Mouse (Mus musculus) lung, embryonic 14.5 days (tissue): ENCODE measurements around the gene Cd207. TPM values are rescaled to one million over a fixed set of nuclear protein-coding genes. Genes with fewer than 3 reads are reported as not detected.

Source experiments
- ATAC-seq: fragments of 200-750 bp; cut with Nextera tagmentation; 2 replicates; pipeline ENCODE4 v1.8.0; 2017; ENCODE audit warnings: mild to moderate bottlenecking, moderate TSS enrichment, moderate library complexity; ENCODE audit not compliant: insufficient read depth
- DNase-seq: peaks from one replicate; pipeline ENCODE4 v3.0.0-alpha.2; 2015
- H3K27ac ChIP-seq: fragments of 300-500 bp; sonication (generic); 2 replicates; pipeline ENCODE4 v1.5.1; 2014; ENCODE audit warnings: low read depth, mild to moderate bottlenecking, moderate library complexity
- H3K27me3 ChIP-seq: fragments of 300-500 bp; sonication (generic); 2 replicates; pipeline ENCODE4 v1.6.1; 2014; ENCODE audit warnings: low read length, control low read depth; ENCODE audit not compliant: insufficient read depth
- H3K36me3 ChIP-seq: fragments of 300-500 bp; sonication (generic); 2 replicates; pipeline ENCODE4 v1.6.1; 2014; ENCODE audit warnings: control low read depth; ENCODE audit not compliant: insufficient read depth
- H3K4me1 ChIP-seq: fragments of 300-500 bp; sonication (generic); 2 replicates; pipeline ENCODE4 v1.6.1; 2014; ENCODE audit warnings: antibody characterized with exemption, control low read depth; ENCODE audit not compliant: insufficient read depth
- H3K4me2 ChIP-seq: fragments of 300-500 bp; sonication (generic); 2 replicates; pipeline ENCODE4 v1.6.1; 2014; ENCODE audit warnings: mild to moderate bottlenecking
- H3K4me3 ChIP-seq: fragments of 300-500 bp; sonication (generic); 2 replicates; pipeline ENCODE4 v1.5.1; 2014; ENCODE audit warnings: low read depth, low read length
- H3K9ac ChIP-seq: fragments of 300-500 bp; sonication (generic); 2 replicates; pipeline ENCODE4 v1.6.1; 2014
- H3K9me3 ChIP-seq: fragments of 300-500 bp; sonication (generic); 2 replicates; pipeline ENCODE4 v1.6.1; 2016; ENCODE audit warnings: low read depth, low read length, control low read depth
- CTCF ChIP-seq: IDR thresholded peaks from 2 replicates; pipeline ENCODE4 v1.5.1; 2016; ENCODE audit warnings: antibody characterized with exemption, low read depth
- WGBS: fragments of 180-500 bp; shearing (Covaris S2); extraction: QIAGEN DNeasy Blood & Tissue Kit; methylation state at CpG from one replicate; pipeline ENCODE4 v1.1.7; 2014; 5-methylcytosine and 5-hydroxymethylcytosine counted together
- polyA plus RNA-seq: library from polyadenylated mRNA; unstranded; fragments of >200 nt; fragmentation: Nextera tagmentation; extraction: Ambion mirVana; gene quantifications from 2 replicates; pipeline ENCODE4 v1.2.1, GENCODE M21; 2014

Cd207 gene
- polyA plus RNA-seq, 1 experiment from 2014 or later = not detected

DNA sequence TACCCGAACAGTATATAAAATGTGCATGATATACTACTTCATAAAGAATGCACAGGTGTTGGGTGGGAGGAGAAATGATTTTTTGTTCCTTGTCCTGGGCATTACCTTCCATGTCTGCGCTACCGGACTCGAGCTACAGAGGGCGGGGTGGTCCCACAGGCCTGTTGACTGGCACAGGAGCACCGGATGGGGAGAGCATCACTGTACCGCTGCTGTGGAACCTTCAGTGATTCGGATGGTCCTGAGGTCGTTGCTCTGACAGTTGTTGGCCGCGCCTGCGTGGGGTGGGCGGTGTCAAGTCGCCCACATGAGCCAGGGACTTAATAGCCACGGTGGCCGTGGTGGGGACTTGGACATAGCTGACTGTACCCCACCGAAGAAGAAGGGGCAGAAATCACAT, 50.9 kb downstream of the Cd207 start:
- Histone ChIP-seq H3K9me3 (no peaks in the 10 kb centered on the region), H3K36me3 (no peaks in the 10 kb centered on the region), H3K27me3 (no peaks in the 10 kb centered on the region), H3K4me3 (no peak overlapping the region), H3K27ac (no peak overlapping the region), H3K4me1 (no peaks in the 10 kb centered on the region), H3K4me2 (no peak overlapping the region), H3K9ac (no peak overlapping the region)
- no peak for ATAC-seq
- 59% methylated on average over 17 of the region's 17 CpGs for WGBS
- TF ChIP-seq CTCF = peak; percentile 24; the same call in 1 of the 2 replicates
- no peak for DNase-seq

Other genes starting within 250 kb of the Cd207 start
- gene Tet3, start 218.8 kb downstream of the Cd207 start, polyA plus RNA-seq = 34.4 and 36.9 TPM in 2 replicates
- 69.7 and 71.1 TPM in 2 replicates for gene Dguok, start 170.9 kb downstream of the Cd207 start, polyA plus RNA-seq
- 204 and 205 TPM in 2 replicates for gene Actg2, start 141.6 kb downstream of the Cd207 start, polyA plus RNA-seq
- 18.6 and 19.7 TPM in 2 replicates for gene Stambp, start 105.1 kb downstream of the Cd207 start, polyA plus RNA-seq
- gene Clec4f, start 21.7 kb downstream of the Cd207 start, polyA plus RNA-seq = not detected in 2 replicates
- gene Vax2, start 33.4 kb upstream of the Cd207 start, polyA plus RNA-seq = not detected in 2 replicates
- not detected in 2 replicates for gene Atp6v1b1, start 65.1 kb upstream of the Cd207 start, polyA plus RNA-seq
- 0.21 TPM in 1 of 2 replicates, not detected in the other for gene Ankrd53, start 84.8 kb upstream of the Cd207 start, polyA plus RNA-seq
- gene Tex261, start 98.0 kb upstream of the Cd207 start, polyA plus RNA-seq = 74.7 and 77.4 TPM in 2 replicates
- gene Nagk, start 117.1 kb upstream of the Cd207 start, polyA plus RNA-seq = 46.1 and 49.3 TPM in 2 replicates
- gene Paip2b, start 153.9 kb upstream of the Cd207 start, polyA plus RNA-seq = 19.3 and 19.8 TPM in 2 replicates
- 71.6 and 77.8 TPM in 2 replicates for gene Zfp638, start 189.3 kb upstream of the Cd207 start, polyA plus RNA-seq